Mouse (Mus musculus) cerebellum, adult 11 months (tissue): ENCODE measurements around the gene Arf5.

ENCODE experiments used
- DNase-seq: peaks from one replicate; pipeline ENCODE4 v3.0.0; 2022

Arf5 gene

GRCm38 (mm10) chr6:28423313-28423712, at the start of gene Arf5:
Gene Arf5, plus strand, starts transcription at chr6:28423560.
- peak; percentile 93 for DNase-seq

- no peak for DNase-seq
These were observed 41.4 kb upstream of the Arf5 start for GRCm38 (mm10) chr6:28381983-28382382.

- no peak for DNase-seq
These were observed 38.2 kb upstream of the Arf5 start for GRCm38 (mm10) chr6:28385169-28385568.

- DNase-seq: no peak
These were observed 34.3 kb upstream of the Arf5 start for GRCm38 (mm10) chr6:28389038-28389437.

GRCm38 (mm10) chr6:28396051-28396852, 27.1 kb upstream of the Arf5 start:
- DNase-seq: no peak

GRCm38 (mm10) chr6:28396853-28397457, 26.4 kb upstream of the Arf5 start:
- no peak for DNase-seq

- DNase-seq: no peak
These were observed 25.6 kb upstream of the Arf5 start, which contains the start of gene Zfp800 for GRCm38 (mm10) chr6:28397681-28398203. Gene Zfp800, minus strand, starts transcription at chr6:28398005.

- DNase-seq: no peak
These were observed 24.6 kb upstream of the Arf5 start for GRCm38 (mm10) chr6:28398726-28399125.

- DNase-seq: no peak
These were observed 23.6 kb upstream of the Arf5 start for GRCm38 (mm10) chr6:28399791-28400190.

- DNase-seq: no peak
These were observed 13.3 kb upstream of the Arf5 start for GRCm38 (mm10) chr6:28410053-28410452.

GRCm38 (mm10) chr6:28411236-28411635, 12.1 kb upstream of the Arf5 start:
- DNase-seq: no peak

- DNase-seq: no peak
These were observed 6.4 kb upstream of the Arf5 start for GRCm38 (mm10) chr6:28416981-28417380.

GRCm38 (mm10) chr6:28418449-28418848, 4.9 kb upstream of the Arf5 start:
- DNase-seq: peak; percentile 83

- no peak for DNase-seq
These were observed 3.7 kb upstream of the Arf5 start for GRCm38 (mm10) chr6:28419673-28420072.

- DNase-seq: no peak
These were observed 3.0 kb upstream of the Arf5 start for GRCm38 (mm10) chr6:28420361-28420760.

GRCm38 (mm10) chr6:28420865-28421264, 2.5 kb upstream of the Arf5 start:
- no peak for DNase-seq

GRCm38 (mm10) chr6:28421469-28422000, 1.8 kb upstream of the Arf5 start:
- DNase-seq: peak; percentile 91

GRCm38 (mm10) chr6:28422651-28423290, 589 bp upstream of the Arf5 start:
- DNase-seq: no peak

GRCm38 (mm10) chr6:28423767-28424695, 671 bp downstream of the Arf5 start:
- DNase-seq: peak; percentile 68

GRCm38 (mm10) chr6:28425019-28425418, 1.7 kb downstream of the Arf5 start:
- no peak for DNase-seq

- DNase-seq: no peak
These were observed 3.9 kb downstream of the Arf5 start, which contains the start of gene Fscn3 for GRCm38 (mm10) chr6:28427096-28427839. Gene Fscn3, plus strand, starts transcription at chr6:28427789.
